ENCODE assay signal across 8 mouse cellular contexts in the genomic region with DNA sequence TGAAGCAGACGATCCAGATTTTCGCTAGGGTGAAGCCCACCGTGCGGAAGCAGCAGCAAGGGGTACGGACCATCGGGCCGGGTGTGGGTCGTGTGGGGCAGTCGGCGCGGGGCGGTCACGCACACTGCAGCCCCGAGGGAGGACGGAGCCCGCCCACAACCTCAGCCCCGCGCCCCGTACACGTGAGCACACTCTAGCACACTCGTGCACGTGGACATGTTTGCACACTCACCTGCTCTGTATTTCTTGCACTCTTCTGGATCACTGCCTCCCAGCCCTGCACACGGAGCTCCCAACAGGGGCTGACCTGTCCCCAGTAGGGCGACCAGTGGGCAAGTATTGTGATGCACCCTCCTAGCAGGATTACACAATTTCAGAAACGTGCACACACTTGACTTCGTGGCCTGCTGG. TPM values are rescaled to one million over a fixed set of nuclear protein-coding genes. Genes with fewer than 3 reads are reported as not detected.
DNase-seq lines count a peak whose midpoint lies in the region; ATAC-seq lines count a peak whose summit lies in the region.

No protein-coding gene starts in this region.

- H3K36me3 ChIP-seq in forebrain, embryonic 13.5 days (ENCODE audit: poor library complexity, severe bottlenecking), result no peaks in the 10 kb centered on the region
- no peaks in the 10 kb centered on the region for H3K36me3 ChIP-seq in liver, embryonic 15.5 days (replicated peaks)

- no peak overlapping the region for H3K27ac ChIP-seq in forebrain, embryonic 13.5 days
- H3K27ac ChIP-seq in liver, embryonic 15.5 days (replicated peaks), result no peak overlapping the region

- no peaks in the 10 kb centered on the region for H3K27me3 ChIP-seq in forebrain, embryonic 13.5 days
- H3K27me3 ChIP-seq in liver, embryonic 15.5 days, result 0 out of 2 replicates have a peak, but pooled peaks cover 11% of the 10 kb centered on the region

- peak; percentile 19 for DNase-seq in gastrocnemius, postnatal 14 days
- DNase-seq in gastrocnemius, postnatal 25 days, result no peak
- DNase-seq in 3T3-L1 (ENCODE audit: low read depth, low spot score), result peak; percentile 27
- DNase-seq in right cerebral cortex, postnatal 36 days (ENCODE audit: low spot score in 2 of 2), result no peak
- no peak for DNase-seq in right cerebral cortex, adult 2 months (ENCODE audit: low spot score in 2 of 2)

- H3K4me2 ChIP-seq in forebrain, embryonic 13.5 days, result peak overlapping the region; percentile 96
- H3K4me2 ChIP-seq in liver, embryonic 15.5 days, result peak overlapping the region; percentile 67

- no peaks in the 10 kb centered on the region for H3K9me3 ChIP-seq in forebrain, embryonic 13.5 days (replicated peaks)
- no peaks in the 10 kb centered on the region for H3K9me3 ChIP-seq in liver, embryonic 15.5 days (replicated peaks)

- under 1% methylated on average over 26 of the region's 26 CpGs for WGBS in forebrain, embryonic 13.5 days
- WGBS in liver, embryonic 15.5 days (ENCODE audit: insufficient replicate concordance), result 1% methylated on average over 26 of the region's 26 CpGs

- peak overlapping the region; percentile 66 for H3K4me3 ChIP-seq in forebrain, embryonic 13.5 days
- peak overlapping the region; percentile 49 for H3K4me3 ChIP-seq in liver, embryonic 15.5 days (replicated peaks)

- H3K9ac ChIP-seq in forebrain, embryonic 13.5 days, result peak overlapping the region; percentile 66
- H3K9ac ChIP-seq in liver, embryonic 15.5 days, result no peak overlapping the region

- peaks cover 8% of the 10 kb centered on the region; the same call in 1 of the 2 replicates for H3K4me1 ChIP-seq in forebrain, embryonic 13.5 days
- 0 out of 2 replicates have a peak, but pooled peaks cover 7% of the 10 kb centered on the region for H3K4me1 ChIP-seq in liver, embryonic 15.5 days (replicated peaks)

- ATAC-seq in forebrain, embryonic 13.5 days, result peak; percentile 87
- ATAC-seq in liver, embryonic 15.5 days (ENCODE audit: insufficient read depth), result 0 out of 2 replicates have a peak, but pooled peaks have one; percentile 25
- no peak for ATAC-seq in CD4-positive, CD25-positive, alpha-beta regulatory T cell, adult 4 months

- intact Hi-C loops in gastrocnemius, postnatal 14 days (cut with DNase I; ENCODE audit: low total_unique reads), result no loop called here

RNA-seq across cellular contexts. Expression of a gene that starts 0.3 kb away (rescaled TPM):
- not detected for total RNA-seq in gastrocnemius, postnatal 14 days (2021)
- under 1 TPM in 1 of 2 experiments, not detected in 1; 0.19 TPM for total RNA-seq in gastrocnemius, postnatal 25 days (2021)
- polyA plus RNA-seq in forebrain, embryonic 13.5 days (2015; fragmentation: Nextera tagmentation; extraction: Ambion mirVana), result 1.7 and 2.3 TPM in 2 replicates
- polyA plus RNA-seq in liver, embryonic 15.5 days (2015; fragmentation: Nextera tagmentation; extraction: Ambion mirVana), result 0.08 TPM in 1 of 2 replicates, not detected in the other
- not detected for polyA plus RNA-seq in CD4-positive, CD25-positive, alpha-beta regulatory T cell, adult 4 months (2017; shearing (Covaris generic))

RNA-seq across cellular contexts. Expression of a gene that starts 51.1 kb away (rescaled TPM):
- 1 to 10 TPM; 9.2 to 9.7 TPM for total RNA-seq in gastrocnemius, postnatal 14 days (2021)
- 1 to 10 TPM; 4.9 to 5.0 TPM for total RNA-seq in gastrocnemius, postnatal 25 days (2021)
- polyA plus RNA-seq in forebrain, embryonic 13.5 days (2015; fragmentation: Nextera tagmentation; extraction: Ambion mirVana), result 1.2 TPM in 2 replicates
- 0.26 and 0.33 TPM in 2 replicates for polyA plus RNA-seq in liver, embryonic 15.5 days (2015; fragmentation: Nextera tagmentation; extraction: Ambion mirVana)
- polyA plus RNA-seq in CD4-positive, CD25-positive, alpha-beta regulatory T cell, adult 4 months (2017; shearing (Covaris generic)), result under 1 TPM in 1 of 2 experiments, not detected in 1; 0.04 TPM

Comparison
In these comparisons a context has a peak if more than half of its experiments do, and no peak if none do; other contexts are left out.
1. DNase-seq: peak in gastrocnemius, postnatal 14 days (single experiment) and 3T3-L1 (single experiment); none in gastrocnemius, postnatal 25 days (single experiment), right cerebral cortex, postnatal 36 days (0 of 2) and right cerebral cortex, adult 2 months (0 of 2).